Mouse (Mus musculus): ENCODE results near the gene Tmem79. TPM values are rescaled to one million over a fixed set of nuclear protein-coding genes. Genes with fewer than 3 reads are reported as not detected.
A peak's percentile ranks its signal among the peaks of the same experiment; 100 is the strongest.
"Not testable (repeated sequence)": the region's sequence is repeated elsewhere in the genome, so short reads cannot be mapped to it uniquely, and the experiment has no call there.

Gene Tmem79
- polyA plus RNA-seq (2012; rRNA removed) = 8.9 and 10.4 TPM in 2 replicates

GRCm38 (mm10) chr3:88336058-88337013, at the start of gene Tmem79, which contains the start of gene Smg5:
Gene Tmem79 (minus strand): TSS chr3:88336148.
Gene Smg5 (plus strand): TSS chr3:88336260.
- Histone ChIP-seq H3K36me3 (ENCODE audit: control insufficient read depth, insufficient read depth, low read length) (no peaks in the 10 kb centered on the region), H3K27me3 (ENCODE audit: control insufficient read depth, insufficient read depth, low read length) (no peaks in the 10 kb centered on the region), H3K4me3 (ENCODE audit: control insufficient read depth, insufficient read depth, low read length) (peak within 1 kb of the TSS; percentile 90), H3K4me1 (replicated peaks; ENCODE audit: control insufficient read depth, insufficient read depth, low read length) (peaks cover 10% of the 10 kb centered on the region), H3K27ac (ENCODE audit: control insufficient read depth, insufficient read depth, low read length) (peak within 1 kb of the TSS; percentile 77)
- 1% methylated on average over 61 of the region's 66 CpGs for WGBS
- DNase-seq = peak; percentile 97
- TF ChIP-seq POLR2A (IDR thresholded peaks at IDR 0.05; ENCODE audit: control insufficient read depth, extremely low read depth, insufficient read depth, low read length, poor library complexity) (peak; percentile 96), CTCF (IDR thresholded peaks at IDR 0.05; ENCODE audit: borderline replicate concordance, control insufficient read depth, extremely low read depth, insufficient read depth, low read length, poor library complexity) (no peak; the same call in 1 of the 2 replicates)

DNA sequence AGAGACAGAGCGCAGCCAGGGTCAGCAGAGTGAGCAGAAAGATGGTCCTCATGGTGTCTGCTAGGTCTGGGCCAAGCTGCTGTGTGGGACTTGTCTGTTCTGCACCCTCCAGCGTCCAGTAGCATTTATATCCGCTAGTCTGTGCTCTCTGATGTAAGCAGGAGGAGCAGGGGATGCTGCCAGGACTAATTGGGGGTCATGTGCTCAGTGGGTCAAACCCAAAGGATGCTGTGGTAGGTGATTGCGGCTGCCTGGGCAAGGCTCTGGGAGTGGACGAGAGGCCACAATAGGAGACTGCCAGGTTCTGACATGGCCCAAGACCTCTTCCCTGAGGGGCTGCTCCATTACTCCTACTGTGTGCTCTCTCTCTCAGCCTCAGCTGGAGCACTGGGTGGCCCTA, 48.4 kb upstream of the Tmem79 start, which contains the start of gene Bglap:
Gene Bglap, minus strand, starts transcription at position 101 of the 400 bp plus-strand sequence.
- peaks cover 6% of the 10 kb centered on the region for H3K4me1 ChIP-seq (replicated peaks; ENCODE audit: control insufficient read depth, insufficient read depth, low read length)
- no peaks in the 10 kb centered on the region for H3K36me3 ChIP-seq (ENCODE audit: control insufficient read depth, insufficient read depth, low read length)
- H3K27ac ChIP-seq (ENCODE audit: control insufficient read depth, insufficient read depth, low read length) = no peak within 1 kb of the TSS
- DNase-seq = no peak
- no peaks in the 10 kb centered on the region for H3K27me3 ChIP-seq (ENCODE audit: control insufficient read depth, insufficient read depth, low read length)
- H3K4me3 ChIP-seq (ENCODE audit: control insufficient read depth, insufficient read depth, low read length) = no peak within 1 kb of the TSS
- 93% methylated on average over 5 of the region's 5 CpGs for WGBS
- TF ChIP-seq CTCF (IDR thresholded peaks at IDR 0.05; ENCODE audit: borderline replicate concordance, control insufficient read depth, extremely low read depth, insufficient read depth, low read length, poor library complexity) = no peak
- TF ChIP-seq POLR2A (IDR thresholded peaks at IDR 0.05; ENCODE audit: control insufficient read depth, extremely low read depth, insufficient read depth, low read length, poor library complexity) = no peak

DNA sequence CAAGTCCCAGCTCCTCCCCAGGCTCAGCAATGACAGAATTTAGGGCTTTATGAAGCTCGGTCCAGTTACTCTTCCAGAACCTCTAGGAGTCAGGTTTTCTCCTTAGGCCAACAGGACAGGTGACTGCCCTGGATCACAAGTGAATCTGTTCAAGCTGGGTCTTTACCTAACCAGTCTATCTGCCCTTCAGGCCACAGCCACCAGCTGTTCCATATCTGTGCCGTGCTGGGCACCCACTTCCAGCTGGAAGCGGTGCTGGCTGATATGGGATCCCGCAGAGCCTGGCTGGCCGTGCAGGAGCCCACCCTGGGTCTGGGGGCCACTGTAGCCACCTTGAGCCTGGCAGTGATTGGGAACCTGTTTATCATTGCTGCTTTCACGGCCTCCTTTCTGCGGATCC, 46.4 kb upstream of the Tmem79 start:
- not testable (repeated sequence) for H3K36me3 ChIP-seq (ENCODE audit: control insufficient read depth, insufficient read depth, low read length); H3K27me3 ChIP-seq (ENCODE audit: control insufficient read depth, insufficient read depth, low read length); DNase-seq; H3K27ac ChIP-seq (ENCODE audit: control insufficient read depth, insufficient read depth, low read length); H3K4me1 ChIP-seq (replicated peaks; ENCODE audit: control insufficient read depth, insufficient read depth, low read length); H3K4me3 ChIP-seq (ENCODE audit: control insufficient read depth, insufficient read depth, low read length)
- WGBS = 76% methylated on average over 3 of the region's 7 CpGs

DNA sequence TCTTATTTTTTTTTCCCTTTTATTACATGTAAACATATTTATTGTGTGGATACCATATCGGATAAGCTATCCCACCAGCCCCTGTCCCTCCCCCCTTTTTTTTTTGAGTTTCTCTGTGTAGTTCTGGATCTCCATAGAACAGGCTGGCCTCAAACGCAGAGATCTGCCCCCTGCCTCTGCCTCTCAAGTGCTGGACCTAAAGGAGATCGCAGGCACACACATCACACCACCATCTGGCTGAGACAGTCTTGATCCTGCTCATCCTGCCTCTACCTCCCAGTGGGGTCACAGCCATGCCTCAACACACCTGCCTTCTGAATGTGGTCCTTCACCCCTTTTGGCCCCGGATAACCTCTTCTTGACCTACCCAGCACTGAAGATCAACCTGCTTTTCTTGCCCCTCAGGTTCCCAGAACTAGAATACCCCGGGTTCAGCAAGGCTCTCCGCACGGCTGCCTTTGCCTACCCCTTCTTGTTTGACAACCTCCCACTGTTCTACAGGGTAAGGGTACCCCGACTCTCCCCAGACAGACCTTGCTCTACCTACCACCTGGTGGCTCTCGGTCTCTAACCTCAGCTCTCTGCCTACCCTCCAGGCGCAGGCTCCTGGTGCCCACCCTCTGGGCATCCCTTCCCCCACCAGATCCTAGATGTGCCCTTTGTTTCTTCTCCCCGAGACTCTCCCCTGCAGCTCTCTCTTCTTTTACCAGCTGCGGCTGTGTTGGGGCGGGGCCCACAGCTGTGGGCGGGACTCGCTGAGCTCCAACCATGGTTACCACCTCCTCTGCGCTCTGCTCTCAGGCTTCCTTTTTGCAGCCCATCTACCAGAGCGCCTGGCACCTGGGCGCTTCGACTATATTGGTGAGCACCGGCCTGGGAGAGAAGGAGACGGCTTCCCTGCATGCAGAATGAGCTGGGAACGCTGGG, 45.7 kb upstream of the Tmem79 start:
- H3K36me3 ChIP-seq (ENCODE audit: control insufficient read depth, insufficient read depth, low read length); H3K4me1 ChIP-seq (replicated peaks; ENCODE audit: control insufficient read depth, insufficient read depth, low read length); H3K27me3 ChIP-seq (ENCODE audit: control insufficient read depth, insufficient read depth, low read length): not testable (repeated sequence)
- 15% methylated on average over 21 of the region's 22 CpGs for WGBS
- peak; percentile 68 for DNase-seq
- H3K4me3 ChIP-seq (ENCODE audit: control insufficient read depth, insufficient read depth, low read length) = peak overlapping the region; percentile 20
- H3K27ac ChIP-seq (ENCODE audit: control insufficient read depth, insufficient read depth, low read length) = peak overlapping the region; percentile 82

DNA sequence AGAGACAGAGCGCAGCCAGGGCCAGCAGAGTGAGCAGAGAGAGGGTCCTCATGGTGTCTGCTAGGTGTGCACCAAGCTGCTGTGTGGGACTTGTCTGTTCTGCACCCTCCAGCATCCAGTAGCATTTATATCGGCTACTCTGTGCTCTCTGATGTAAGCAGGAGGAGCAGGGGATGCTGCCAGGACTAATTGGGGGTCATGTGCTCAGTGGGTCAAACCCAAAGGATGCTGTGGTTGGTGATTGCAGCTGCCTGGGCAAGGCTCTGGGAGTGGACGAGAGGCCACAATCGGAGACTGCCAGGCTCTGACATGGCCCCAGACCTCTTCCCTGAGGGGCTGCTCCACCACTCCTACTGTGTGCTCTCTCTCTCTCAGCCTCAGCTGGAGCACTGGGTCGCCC, 42.7 kb upstream of the Tmem79 start, which contains the start of gene Bglap2:
Gene Bglap2, minus strand, starts transcription at position 101 of the 400 bp plus-strand sequence.
- not testable (repeated sequence) for H3K36me3 ChIP-seq (ENCODE audit: control insufficient read depth, insufficient read depth, low read length); DNase-seq; H3K27ac ChIP-seq (ENCODE audit: control insufficient read depth, insufficient read depth, low read length); H3K27me3 ChIP-seq (ENCODE audit: control insufficient read depth, insufficient read depth, low read length); H3K4me3 ChIP-seq (ENCODE audit: control insufficient read depth, insufficient read depth, low read length)
- 92% methylated on average over 5 of the region's 5 CpGs for WGBS
- H3K4me1 ChIP-seq (replicated peaks; ENCODE audit: control insufficient read depth, insufficient read depth, low read length) = peaks cover 18% of the 10 kb centered on the region

DNA sequence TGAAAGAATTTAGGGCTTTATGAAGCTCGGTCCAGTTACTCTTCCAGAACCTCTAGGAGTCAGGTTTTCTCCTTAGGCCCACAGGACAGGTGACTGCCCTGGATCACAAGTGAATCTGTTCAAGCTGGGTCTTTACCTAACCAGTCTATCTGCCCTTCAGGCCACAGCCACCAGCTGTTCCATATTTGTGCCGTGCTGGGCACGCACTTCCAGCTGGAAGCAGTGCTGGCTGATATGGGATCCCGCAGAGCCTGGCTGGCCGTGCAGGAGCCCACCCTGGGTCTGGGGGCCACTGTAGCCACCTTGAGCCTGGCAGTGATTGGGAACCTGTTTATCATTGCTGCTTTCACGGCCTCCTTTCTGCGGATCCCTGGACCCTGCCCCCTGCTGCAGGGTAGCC, 40.7 kb upstream of the Tmem79 start:
- H3K36me3 ChIP-seq (ENCODE audit: control insufficient read depth, insufficient read depth, low read length); DNase-seq; H3K4me3 ChIP-seq (ENCODE audit: control insufficient read depth, insufficient read depth, low read length); H3K27ac ChIP-seq (ENCODE audit: control insufficient read depth, insufficient read depth, low read length); H3K27me3 ChIP-seq (ENCODE audit: control insufficient read depth, insufficient read depth, low read length): not testable (repeated sequence)
- 73% methylated on average over 7 of the region's 7 CpGs for WGBS
- peaks cover 16% of the 10 kb centered on the region for H3K4me1 ChIP-seq (replicated peaks; ENCODE audit: control insufficient read depth, insufficient read depth, low read length)

- peak overlapping the region; percentile 8; the same call in 1 of the 2 replicates for H3K27ac ChIP-seq (ENCODE audit: control insufficient read depth, insufficient read depth, low read length)
- WGBS = 12% methylated on average over 19 of the region's 19 CpGs
- H3K4me3 ChIP-seq (ENCODE audit: control insufficient read depth, insufficient read depth, low read length); H3K27me3 ChIP-seq (ENCODE audit: control insufficient read depth, insufficient read depth, low read length); H3K36me3 ChIP-seq (ENCODE audit: control insufficient read depth, insufficient read depth, low read length): not testable (repeated sequence)
- peaks cover 12% of the 10 kb centered on the region for H3K4me1 ChIP-seq (replicated peaks; ENCODE audit: control insufficient read depth, insufficient read depth, low read length)
- peak; percentile 49 for DNase-seq
Observed at GRCm38 (mm10) chr3:88375750-88376626, 40.0 kb upstream of the Tmem79 start.

DNA sequence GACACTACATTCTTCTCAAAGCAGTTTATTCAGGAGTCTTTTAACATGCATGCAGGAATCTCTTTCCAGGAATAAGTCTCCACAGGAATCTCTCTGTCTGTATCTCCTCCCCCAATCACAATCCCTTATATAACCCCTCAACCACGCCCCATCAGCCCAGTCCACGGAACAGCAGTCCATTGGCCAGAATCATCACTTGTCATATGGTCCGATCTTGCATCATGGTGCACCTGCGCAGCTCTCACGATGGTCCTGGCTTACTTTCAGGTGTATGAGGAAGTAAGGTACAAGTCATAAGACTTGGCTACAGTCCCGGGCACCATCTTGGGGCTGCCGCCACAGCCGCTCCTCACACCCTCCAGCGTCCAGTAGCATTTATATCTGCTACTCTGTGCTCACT, 36.7 kb upstream of the Tmem79 start, which contains the start of gene Bglap3:
Gene Bglap3, minus strand, starts transcription at position 101 of the 400 bp plus-strand sequence.
- 93% methylated on average over 9 of the region's 9 CpGs for WGBS
- H3K27ac ChIP-seq (ENCODE audit: control insufficient read depth, insufficient read depth, low read length); H3K4me3 ChIP-seq (ENCODE audit: control insufficient read depth, insufficient read depth, low read length); H3K36me3 ChIP-seq (ENCODE audit: control insufficient read depth, insufficient read depth, low read length); DNase-seq; H3K27me3 ChIP-seq (ENCODE audit: control insufficient read depth, insufficient read depth, low read length): not testable (repeated sequence)
- peaks cover 12% of the 10 kb centered on the region for H3K4me1 ChIP-seq (replicated peaks; ENCODE audit: control insufficient read depth, insufficient read depth, low read length)

- DNase-seq; H3K36me3 ChIP-seq (ENCODE audit: control insufficient read depth, insufficient read depth, low read length); H3K27me3 ChIP-seq (ENCODE audit: control insufficient read depth, insufficient read depth, low read length); H3K27ac ChIP-seq (ENCODE audit: control insufficient read depth, insufficient read depth, low read length); H3K4me3 ChIP-seq (ENCODE audit: control insufficient read depth, insufficient read depth, low read length): not testable (repeated sequence)
- WGBS = 96% methylated on average over 7 of the region's 7 CpGs
- H3K4me1 ChIP-seq (replicated peaks; ENCODE audit: control insufficient read depth, insufficient read depth, low read length) = peaks cover 12% of the 10 kb centered on the region
Observed at GRCm38 (mm10) chr3:88368511-88368910, 32.6 kb upstream of the Tmem79 start.
